Mouse (Mus musculus): ENCODE results near the gene Rfx7.
"Not testable (repeated sequence)": the region's sequence is repeated elsewhere in the genome, so short reads cannot be mapped to it uniquely, and the experiment has no call there.

The Rfx7 gene

GRCm38 (mm10) chr9:72639843-72640621 is 108.0 kb downstream of the Rfx7 start:
- no peak for DNase-seq (ENCODE audit: low read depth, low spot score)

GRCm38 (mm10) chr9:72640642-72641041 is 108.6 kb downstream of the Rfx7 start:
- DNase-seq (ENCODE audit: low read depth, low spot score) = no peak

GRCm38 (mm10) chr9:72641093-72641680 is 109.1 kb downstream of the Rfx7 start:
- no peak for DNase-seq (ENCODE audit: low read depth, low spot score)

GRCm38 (mm10) chr9:72642756-72643447 is 110.9 kb downstream of the Rfx7 start:
- not testable (repeated sequence) for DNase-seq (ENCODE audit: low read depth, low spot score)

GRCm38 (mm10) chr9:72643651-72644417 is 111.8 kb downstream of the Rfx7 start:
- DNase-seq (ENCODE audit: low read depth, low spot score) = no peak

GRCm38 (mm10) chr9:72644418-72645110 is 112.5 kb downstream of the Rfx7 start:
- no peak for DNase-seq (ENCODE audit: low read depth, low spot score)

GRCm38 (mm10) chr9:72649781-72650180 is 117.7 kb downstream of the Rfx7 start:
- DNase-seq (ENCODE audit: low read depth, low spot score) = no peak

- DNase-seq (ENCODE audit: low read depth, low spot score) = no peak
Observed at GRCm38 (mm10) chr9:72652961-72653360, 120.9 kb downstream of the Rfx7 start.

- no peak for DNase-seq (ENCODE audit: low read depth, low spot score)
Observed at GRCm38 (mm10) chr9:72653533-72653932, 121.5 kb downstream of the Rfx7 start.

GRCm38 (mm10) chr9:72654593-72655242 is 122.7 kb downstream of the Rfx7 start:
- DNase-seq (ENCODE audit: low read depth, low spot score) = no peak

GRCm38 (mm10) chr9:72655602-72656001 is 123.6 kb downstream of the Rfx7 start:
- DNase-seq (ENCODE audit: low read depth, low spot score) = no peak

- DNase-seq (ENCODE audit: low read depth, low spot score) = no peak
Observed at GRCm38 (mm10) chr9:72656491-72656890, 124.5 kb downstream of the Rfx7 start.

- no peak for DNase-seq (ENCODE audit: low read depth, low spot score)
Observed at GRCm38 (mm10) chr9:72656940-72657339, 124.9 kb downstream of the Rfx7 start.

GRCm38 (mm10) chr9:72657694-72658093 is 125.7 kb downstream of the Rfx7 start:
- DNase-seq (ENCODE audit: low read depth, low spot score) = no peak

- DNase-seq (ENCODE audit: low read depth, low spot score) = no peak
Observed at GRCm38 (mm10) chr9:72660139-72660538, 128.1 kb downstream of the Rfx7 start.

- DNase-seq (ENCODE audit: low read depth, low spot score) = no peak
Observed at GRCm38 (mm10) chr9:72660911-72661310, 128.9 kb downstream of the Rfx7 start.

GRCm38 (mm10) chr9:72661561-72661894 is 129.5 kb downstream of the Rfx7 start:
- DNase-seq (ENCODE audit: low read depth, low spot score) = no peak

GRCm38 (mm10) chr9:72661895-72662661 is 130.0 kb downstream of the Rfx7 start, which contains the start of gene Nedd4:
Gene Nedd4, plus strand, starts transcription at chr9:72662346.
- peak; percentile 79 for DNase-seq (ENCODE audit: low read depth, low spot score)

- DNase-seq (ENCODE audit: low read depth, low spot score) = no peak
Observed at GRCm38 (mm10) chr9:72662691-72663533, 130.9 kb downstream of the Rfx7 start.
